Mouse (Mus musculus): ENCODE data around the gene Dpy19l1.

DNA sequence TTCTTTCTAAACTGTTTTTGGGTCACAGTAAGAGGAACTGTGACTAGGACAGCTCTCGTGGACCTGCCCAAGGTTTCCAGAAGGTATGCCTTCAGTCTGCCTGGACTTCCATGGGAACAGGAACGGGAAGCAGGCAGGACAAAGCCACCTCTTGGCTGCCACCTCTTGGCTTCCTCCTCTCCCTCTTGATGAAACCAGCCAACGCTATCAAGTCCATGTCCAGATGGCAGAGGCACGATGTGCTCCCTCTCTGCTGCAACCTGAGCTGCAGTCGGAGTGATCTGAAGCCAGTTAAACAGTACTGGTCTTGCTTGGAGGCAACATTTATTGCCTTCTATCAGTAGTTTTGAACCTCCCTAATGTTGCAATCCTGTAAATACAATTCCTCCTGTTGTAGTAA lies 84.7 kb downstream of the Dpy19l1 start:
- TF ChIP-seq CTCF (IDR thresholded peaks at IDR 0.05; ENCODE audit: borderline replicate concordance, extremely low read depth, insufficient read depth, insufficient read length) (no peak), POLR2A (IDR thresholded peaks at IDR 0.05; ENCODE audit: borderline replicate concordance, extremely low read depth, insufficient read depth, insufficient read length, poor library complexity, severe bottlenecking) (no peak)
